Mouse (Mus musculus) liver, embryonic 15.5 days (tissue): Measurements from ENCODE around the gene Prom1. TPM values are rescaled to one million over a fixed set of nuclear protein-coding genes. Genes with fewer than 3 reads are reported as not detected.

Source experiments
- polyA plus RNA-seq: library from polyadenylated mRNA; unstranded; fragments of >200 nt; fragmentation: Nextera tagmentation; extraction: Ambion mirVana; gene quantifications from 2 replicates; pipeline ENCODE4 v1.2.1, GENCODE M21; 2015

Prom1 gene
- polyA plus RNA-seq, 1 experiment from 2014 or later = 15.7 TPM

Other genes with a start within 250 kb of the Prom1 start
- gene Cd38, start 233.5 kb downstream of the Prom1 start, polyA plus RNA-seq = 13.2 and 14.7 TPM in 2 replicates
- gene Gm7879, start 188.9 kb downstream of the Prom1 start, polyA plus RNA-seq = 0.28 and 0.62 TPM in 2 replicates
- gene Fgfbp1, start 120.3 kb downstream of the Prom1 start, polyA plus RNA-seq = 0.44 and 0.91 TPM in 2 replicates
- 32.3 and 34.2 TPM in 2 replicates for gene Tapt1, start 124.6 kb upstream of the Prom1 start, polyA plus RNA-seq